Mouse (Mus musculus): ENCODE data around the gene Kcmf1.
"Not testable (repeated sequence)": the region's sequence is repeated elsewhere in the genome, so short reads cannot be mapped to it uniquely, and the experiment has no call there.

The Kcmf1 gene

GRCm38 (mm10) chr6:72899201-72899780 is 488 bp downstream of the Kcmf1 start:
- no peak for DNase-seq (ENCODE audit: low read depth)

GRCm38 (mm10) chr6:72898244-72899200 is 1.3 kb downstream of the Kcmf1 start:
- DNase-seq (ENCODE audit: low read depth), result no peak

- no peak for DNase-seq (ENCODE audit: low read depth)
Observed at GRCm38 (mm10) chr6:72895000-72895399, 4.8 kb downstream of the Kcmf1 start.

DNA sequence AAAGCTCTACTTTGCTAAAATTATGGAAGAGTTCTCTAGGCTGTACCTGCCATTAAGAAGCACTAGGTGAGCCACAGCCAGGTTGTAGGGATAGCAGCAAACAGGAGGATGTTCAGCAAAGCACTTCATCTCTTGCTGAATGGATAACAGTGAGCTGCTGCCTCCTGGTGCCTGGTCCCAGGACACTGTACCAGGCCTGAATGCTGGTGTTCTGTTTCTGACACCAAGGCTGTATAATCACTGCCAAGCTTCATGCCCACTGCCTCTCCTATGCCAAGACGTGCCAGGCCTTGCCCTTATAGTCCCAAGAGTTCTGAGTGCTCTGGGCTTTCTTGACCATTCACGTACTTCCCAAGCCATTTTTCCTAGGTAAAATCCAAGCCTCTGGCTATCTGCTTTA is 8.5 kb downstream of the Kcmf1 start:
- no peak for DNase-seq (ENCODE audit: low read depth)

GRCm38 (mm10) chr6:72888655-72889054 is 11.1 kb downstream of the Kcmf1 start:
- DNase-seq (ENCODE audit: low read depth), result no peak

DNA sequence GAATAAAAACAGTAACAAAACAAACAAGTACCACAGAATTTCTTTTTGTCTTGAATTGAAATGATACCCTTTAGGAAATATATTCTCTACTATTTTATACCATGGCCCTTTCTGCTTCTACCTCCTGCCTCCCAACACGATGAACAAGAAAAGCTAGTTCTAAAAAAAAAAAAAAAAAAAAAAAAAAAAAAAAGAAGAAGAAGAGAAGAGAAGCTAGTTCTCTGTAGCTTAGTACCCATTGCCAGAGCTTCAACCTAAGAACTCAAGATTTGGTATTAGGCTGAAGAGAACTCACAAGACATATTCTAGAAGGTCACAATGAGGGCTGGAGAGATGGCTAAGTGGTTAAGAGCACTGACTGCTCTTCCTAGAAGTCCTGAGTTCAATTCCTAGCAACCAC is 14.5 kb downstream of the Kcmf1 start:
- no peak for DNase-seq (ENCODE audit: low read depth)

- DNase-seq (ENCODE audit: low read depth), result no peak
Observed at GRCm38 (mm10) chr6:72884767-72885166, 15.0 kb downstream of the Kcmf1 start.

DNA sequence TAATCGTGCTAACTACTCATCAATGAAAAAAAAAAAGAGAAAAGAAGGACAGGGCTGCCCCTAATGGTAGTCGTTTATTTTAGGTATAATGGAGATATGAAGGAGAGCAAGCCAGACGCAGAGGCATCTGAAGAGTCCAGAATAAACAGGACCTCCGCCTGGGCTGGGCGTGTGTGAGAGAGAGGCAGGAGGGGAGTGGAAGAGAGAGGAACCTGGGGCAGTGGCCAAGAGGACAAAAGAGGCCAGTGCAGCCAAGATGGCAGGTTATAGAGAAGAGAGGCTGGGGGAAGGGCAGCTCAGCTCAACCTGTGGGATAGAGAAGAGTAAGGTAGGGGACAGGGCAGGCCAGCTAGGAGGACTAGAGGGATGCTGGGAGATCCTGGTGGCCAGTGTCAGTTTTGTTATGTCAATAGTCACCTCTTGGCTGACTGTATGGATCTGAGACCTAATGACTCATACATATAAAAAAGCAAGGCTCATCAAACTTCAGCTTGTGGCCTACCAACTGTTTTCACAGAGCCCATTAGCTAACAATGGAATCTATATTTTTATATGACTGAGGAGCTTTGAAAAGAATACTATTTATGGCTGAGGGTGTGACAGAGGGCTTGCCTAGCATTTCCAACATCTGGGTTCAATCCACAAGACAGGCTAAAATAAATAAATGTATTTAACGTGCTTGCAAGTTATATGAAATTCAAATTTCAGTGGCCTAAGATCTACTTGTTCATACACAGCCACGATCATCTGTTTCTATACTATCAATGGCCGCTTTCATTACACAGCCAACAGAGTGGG is 16.9 kb downstream of the Kcmf1 start:
- DNase-seq (ENCODE audit: low read depth), result no peak

DNA sequence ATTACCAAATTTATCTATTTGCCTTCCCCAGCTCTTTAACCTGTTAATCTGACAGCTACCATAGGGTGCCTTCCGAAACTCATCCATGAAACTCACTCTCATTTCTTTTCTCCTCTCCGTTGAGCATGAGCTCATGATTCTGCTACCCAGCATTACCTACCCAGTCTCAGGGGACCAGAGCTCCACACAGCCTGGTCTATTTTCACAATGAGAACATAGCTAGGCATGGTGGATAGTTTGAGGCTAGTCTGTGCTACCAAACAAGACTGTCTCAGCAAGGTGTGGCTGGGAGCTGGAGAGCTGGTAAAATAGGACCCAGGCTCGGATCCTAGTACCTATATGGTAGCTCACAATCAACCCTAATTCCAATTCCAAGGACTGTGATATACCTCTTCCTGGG is 17.6 kb downstream of the Kcmf1 start:
- DNase-seq (ENCODE audit: low read depth), result no peak

DNA sequence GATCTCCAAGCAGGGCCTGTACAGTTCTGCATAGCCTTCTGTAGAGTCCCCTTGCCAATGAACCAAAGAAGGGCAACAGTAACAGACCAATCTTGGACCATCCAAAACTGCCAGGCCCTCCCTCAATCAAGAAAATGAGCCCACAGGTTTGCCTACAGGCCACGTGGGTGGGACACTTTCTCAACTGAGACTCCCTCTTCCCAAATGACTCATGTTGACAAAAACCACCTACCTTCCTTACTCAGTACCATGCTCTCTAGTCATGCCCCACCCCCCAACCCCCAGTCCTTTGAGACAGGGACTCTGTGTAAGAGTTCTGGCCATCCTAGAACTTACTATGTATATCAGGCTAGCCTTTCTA is 18.2 kb downstream of the Kcmf1 start:
- no peak for DNase-seq (ENCODE audit: low read depth)

- DNase-seq (ENCODE audit: low read depth), result no peak
Observed at GRCm38 (mm10) chr6:72880913-72881618, 18.7 kb downstream of the Kcmf1 start.

- no peak for DNase-seq (ENCODE audit: low read depth)
Observed at GRCm38 (mm10) chr6:72876629-72877028, 23.1 kb downstream of the Kcmf1 start.

DNA sequence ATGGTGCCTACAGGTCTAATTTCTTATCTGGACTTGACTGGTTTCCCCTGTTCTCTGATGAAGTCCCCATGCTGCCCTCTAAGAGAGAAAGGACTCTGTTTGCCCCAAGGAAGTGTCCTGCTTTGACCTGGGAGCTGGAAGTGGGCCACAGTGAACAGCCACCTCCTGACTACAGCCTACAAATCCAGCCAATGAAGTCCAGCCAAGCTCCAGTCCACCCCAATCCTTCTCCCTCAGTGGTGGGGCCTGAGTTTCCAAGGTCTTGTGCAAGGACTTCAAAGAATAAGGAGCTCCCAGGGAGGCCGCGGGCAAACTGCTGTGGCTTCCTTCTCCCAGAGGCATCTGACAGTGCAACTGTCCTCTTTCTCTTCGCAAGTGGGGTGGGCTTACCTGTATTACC is 26.4 kb downstream of the Kcmf1 start:
- DNase-seq (ENCODE audit: low read depth), result peak; percentile 29

DNA sequence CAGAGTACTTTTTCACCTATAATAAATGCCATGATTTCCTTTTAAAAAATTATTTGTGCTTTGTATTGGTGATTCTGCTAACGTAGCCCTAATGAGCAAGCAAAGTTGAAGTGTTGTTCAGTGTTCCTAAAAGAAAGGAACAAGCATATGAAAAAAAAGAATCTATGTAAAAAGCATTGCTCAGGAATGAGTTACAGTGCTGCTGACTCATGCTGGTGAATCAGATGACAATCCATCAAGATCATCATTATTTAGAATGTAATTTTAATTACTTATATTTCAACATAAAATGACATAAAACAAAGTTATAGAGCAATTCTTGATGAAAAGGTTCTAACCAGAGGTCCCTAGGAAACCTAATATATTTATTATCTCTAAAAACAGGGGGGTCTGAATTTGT is 27.5 kb downstream of the Kcmf1 start:
- no peak for DNase-seq (ENCODE audit: low read depth)

GRCm38 (mm10) chr6:72869601-72870000 is 30.2 kb downstream of the Kcmf1 start:
- DNase-seq (ENCODE audit: low read depth), result no peak

- no peak for DNase-seq (ENCODE audit: low read depth)
Observed at GRCm38 (mm10) chr6:72868688-72869087, 31.1 kb downstream of the Kcmf1 start.

DNA sequence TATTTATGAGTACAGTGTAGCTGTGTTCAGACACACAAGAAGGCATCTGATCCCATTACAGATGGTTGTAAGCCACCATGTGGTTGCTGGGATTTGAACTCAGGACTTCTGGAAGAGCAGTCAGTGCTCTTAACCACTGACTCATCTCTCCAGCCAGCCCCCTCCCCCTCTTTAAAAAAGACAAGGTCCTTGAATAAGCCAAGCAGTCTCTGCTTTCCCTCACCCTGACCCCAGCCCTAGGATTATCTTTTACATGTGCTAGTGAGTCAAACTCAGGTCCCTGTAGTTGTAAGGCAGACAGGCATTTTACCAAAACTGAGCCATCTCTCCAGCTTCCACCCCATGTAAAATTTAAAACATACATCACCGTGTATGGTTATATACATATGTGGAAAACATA is 32.0 kb downstream of the Kcmf1 start:
- DNase-seq (ENCODE audit: low read depth), result no peak

DNA sequence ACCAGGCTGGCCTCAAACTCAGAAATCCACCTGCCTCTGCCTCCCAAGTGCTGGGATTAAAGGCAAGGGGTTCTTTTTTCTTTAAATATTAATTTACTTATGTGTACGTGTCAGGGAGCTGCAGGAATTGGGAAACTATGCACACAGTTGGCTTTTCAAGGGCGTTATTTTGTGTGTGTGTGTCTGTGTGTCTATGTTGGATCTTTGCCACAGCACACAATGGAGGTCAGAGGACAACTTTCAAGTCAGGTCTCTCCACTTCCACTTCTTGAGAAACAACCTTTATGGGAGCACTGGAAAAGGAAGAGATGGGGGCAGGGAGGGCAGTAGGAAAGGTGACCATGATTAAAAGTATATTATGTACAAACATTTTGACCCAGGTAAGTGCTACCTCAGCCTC is 33.5 kb downstream of the Kcmf1 start:
- DNase-seq (ENCODE audit: low read depth), result no peak

DNA sequence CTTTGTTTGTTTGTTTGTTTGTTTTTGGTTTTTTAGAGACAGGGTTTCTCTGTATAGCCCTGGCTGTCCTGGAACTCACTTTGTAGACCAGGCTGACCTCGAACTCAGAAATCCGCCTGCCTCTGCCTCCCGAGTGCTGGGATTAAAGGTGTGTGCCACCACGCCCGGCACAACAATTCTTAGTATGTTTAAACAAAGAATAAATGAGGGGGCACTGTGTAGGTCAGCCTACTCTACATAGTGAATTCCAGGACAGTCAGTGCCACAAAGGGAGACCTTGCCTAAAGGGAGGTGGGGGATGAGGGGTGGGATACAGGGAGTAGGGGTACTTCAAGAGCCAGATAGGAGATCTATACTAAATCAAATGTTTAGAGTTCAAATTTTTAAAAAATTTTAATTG is 37.1 kb downstream of the Kcmf1 start:
- not testable (repeated sequence) for DNase-seq (ENCODE audit: low read depth)

- DNase-seq (ENCODE audit: low read depth), result no peak
Observed at GRCm38 (mm10) chr6:72854256-72854655, 45.5 kb downstream of the Kcmf1 start.

- DNase-seq (ENCODE audit: low read depth), result no peak
Observed at GRCm38 (mm10) chr6:72852180-72852579, 47.6 kb downstream of the Kcmf1 start.

GRCm38 (mm10) chr6:72851633-72852032 is 48.1 kb downstream of the Kcmf1 start:
- DNase-seq (ENCODE audit: low read depth), result no peak
